Mouse (Mus musculus): ENCODE results near the gene AC109138.7.

DNA sequence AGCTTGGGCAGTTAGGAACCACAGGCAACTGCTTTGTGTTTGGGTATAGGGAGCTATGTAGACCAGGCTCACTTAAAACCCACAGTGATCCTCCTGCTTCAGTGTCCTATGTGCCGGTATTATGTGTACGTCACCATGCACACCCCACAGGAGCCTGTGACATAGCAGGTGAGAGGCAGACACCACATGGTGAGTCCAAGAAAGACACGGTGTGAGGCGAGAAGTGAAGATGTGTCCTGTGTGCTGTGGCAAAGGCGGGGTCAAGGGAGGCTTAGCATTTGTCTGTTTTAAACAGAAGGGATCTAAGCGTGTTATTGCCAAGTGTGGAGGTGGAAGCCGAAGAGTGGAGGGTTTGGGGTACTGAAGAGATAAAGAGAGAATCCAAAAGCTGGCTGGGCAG lies 12.6 kb downstream of the AC109138.7 start:
- no peak for TF ChIP-seq CTCF (IDR thresholded peaks at IDR 0.05)
- TF ChIP-seq EP300 (IDR thresholded peaks at IDR 0.05), result no peak
